Mouse (Mus musculus): Measurements from ENCODE around the gene Susd1. TPM values are rescaled to one million over a fixed set of nuclear protein-coding genes. Genes with fewer than 3 reads are reported as not detected.

Gene Susd1
- total RNA-seq, 2 experiments from 2014 or later, result 9.9 to 10.3 TPM

- peak; percentile 97 for TF ChIP-seq CTCF (conservative IDR thresholded peaks at IDR 0.05)
- peak; percentile 70 to 93 for DNase-seq (ENCODE audit: low spot score in 2 of 2)
- H3K27ac ChIP-seq, result no peak overlapping the region
- no peak overlapping the region for H3K4me3 ChIP-seq
Measured at GRCm38 (mm10) chr4:59340714-59341113, 97.7 kb downstream of the Susd1 start.

- no peak overlapping the region for H3K4me3 ChIP-seq
- no peak for TF ChIP-seq CTCF (conservative IDR thresholded peaks at IDR 0.05)
- H3K27ac ChIP-seq, result no peak overlapping the region
- no peak for DNase-seq (ENCODE audit: low spot score in 2 of 2)
Measured at GRCm38 (mm10) chr4:59340046-59340445, 98.4 kb downstream of the Susd1 start.

- TF ChIP-seq CTCF (conservative IDR thresholded peaks at IDR 0.05), result no peak
- no peak overlapping the region for H3K4me3 ChIP-seq
- no peak overlapping the region for H3K27ac ChIP-seq
- no peak for DNase-seq (ENCODE audit: low spot score in 2 of 2)
Measured at GRCm38 (mm10) chr4:59338896-59339535, 99.4 kb downstream of the Susd1 start.

- Histone ChIP-seq H3K27ac (no peak overlapping the region), H3K4me3 (no peak overlapping the region)
- no peak for DNase-seq (ENCODE audit: low spot score in 2 of 2)
- no peak for TF ChIP-seq CTCF (conservative IDR thresholded peaks at IDR 0.05)
Measured at GRCm38 (mm10) chr4:59337533-59337885, 100.9 kb downstream of the Susd1 start.

- no peak overlapping the region for H3K27ac ChIP-seq
- TF ChIP-seq CTCF (conservative IDR thresholded peaks at IDR 0.05), result no peak
- H3K4me3 ChIP-seq, result no peak overlapping the region
- DNase-seq (ENCODE audit: low spot score in 2 of 2), result no peak
Measured at GRCm38 (mm10) chr4:59336846-59337532, 101.4 kb downstream of the Susd1 start.

GRCm38 (mm10) chr4:59336439-59336809, 102.0 kb downstream of the Susd1 start:
- DNase-seq (ENCODE audit: low spot score in 2 of 2), result no peak
- Histone ChIP-seq H3K4me3 (no peak overlapping the region), H3K27ac (no peak overlapping the region)
- no peak for TF ChIP-seq CTCF (conservative IDR thresholded peaks at IDR 0.05)

- no peak for DNase-seq (ENCODE audit: low spot score in 2 of 2)
- no peak overlapping the region for H3K27ac ChIP-seq
- no peak for TF ChIP-seq CTCF (conservative IDR thresholded peaks at IDR 0.05)
- no peak overlapping the region for H3K4me3 ChIP-seq
Measured at GRCm38 (mm10) chr4:59335616-59336438, 102.6 kb downstream of the Susd1 start.

- TF ChIP-seq CTCF (conservative IDR thresholded peaks at IDR 0.05), result no peak
- no peak overlapping the region for H3K27ac ChIP-seq
- DNase-seq (ENCODE audit: low spot score in 2 of 2), result no peak
- no peak overlapping the region for H3K4me3 ChIP-seq
Measured at GRCm38 (mm10) chr4:59335101-59335500, 103.3 kb downstream of the Susd1 start.

- TF ChIP-seq CTCF (conservative IDR thresholded peaks at IDR 0.05), result no peak
Measured at GRCm38 (mm10) chr4:59334236-59334635, 104.2 kb downstream of the Susd1 start.

GRCm38 (mm10) chr4:59333424-59333895, 105.0 kb downstream of the Susd1 start:
- Histone ChIP-seq H3K4me3 (no peak overlapping the region), H3K27ac (no peak overlapping the region)
- no peak for TF ChIP-seq CTCF (conservative IDR thresholded peaks at IDR 0.05)
- DNase-seq (ENCODE audit: low spot score in 2 of 2), result no peak

More at GRCm38 (mm10) chr4:59334236-59334635, 104.2 kb downstream of the Susd1 start:
- Histone ChIP-seq H3K27ac (no peak overlapping the region), H3K4me3 (no peak overlapping the region)
- no peak for DNase-seq (ENCODE audit: low spot score in 2 of 2)

- TF ChIP-seq CTCF (conservative IDR thresholded peaks at IDR 0.05), result no peak
- Histone ChIP-seq H3K27ac (no peak overlapping the region), H3K4me3 (no peak overlapping the region)
- no peak for DNase-seq (ENCODE audit: low spot score in 2 of 2)
Measured at GRCm38 (mm10) chr4:59332691-59333423, 105.6 kb downstream of the Susd1 start.

- peak overlapping the region; percentile 68 for H3K27ac ChIP-seq
- DNase-seq (ENCODE audit: low spot score in 2 of 2), result no peak
- H3K4me3 ChIP-seq, result no peak overlapping the region
- no peak for TF ChIP-seq CTCF (conservative IDR thresholded peaks at IDR 0.05)
Measured at GRCm38 (mm10) chr4:59332089-59332488, 106.3 kb downstream of the Susd1 start.

Measured in layer of hippocampus, adult 2 months (tissue).